Mouse (Mus musculus) v-Abl transformed pro-B cells (cell line): ENCODE data around the gene Mvb12a.
"Not testable (repeated sequence)": the region's sequence is repeated elsewhere in the genome, so short reads cannot be mapped to it uniquely, and the experiment has no call there.

ENCODE experiments used
- in situ Hi-C, 2 experiments: fragments of 400-800 bp; cut with MboI; formaldehyde crosslinking; loops; one replicate each; pipeline ENCODE4 v1.15.1; 2025; ENCODE audit not compliant: unreplicated experiment in 2 of 2

The Mvb12a gene

GRCm38 (mm10) chr8:71526272-71526671 is 16.4 kb upstream of the Mvb12a start:
- in situ Hi-C loops: no loop called here

- in situ Hi-C loops: no loop called here
Observed at GRCm38 (mm10) chr8:71527162-71527870, 15.4 kb upstream of the Mvb12a start.

GRCm38 (mm10) chr8:71528362-71529073 is 14.2 kb upstream of the Mvb12a start:
- in situ Hi-C loops: no loop called here

- in situ Hi-C loops: not testable (repeated sequence)
Observed at GRCm38 (mm10) chr8:71530735-71531467, 11.8 kb upstream of the Mvb12a start.

GRCm38 (mm10) chr8:71534263-71534810 is 8.4 kb upstream of the Mvb12a start:
- in situ Hi-C loops: no loop called here

GRCm38 (mm10) chr8:71535663-71536062 is 7.1 kb upstream of the Mvb12a start:
- in situ Hi-C loops: no loop called here

- in situ Hi-C loops: no loop called here
Observed at GRCm38 (mm10) chr8:71537028-71537867, 5.5 kb upstream of the Mvb12a start, which contains the start of gene Bst2. Bst2 (minus strand) TSS chr8:71537456.

- in situ Hi-C loops: no loop called here
Observed at GRCm38 (mm10) chr8:71543755-71544154, 1.0 kb downstream of the Mvb12a start.

GRCm38 (mm10) chr8:71545053-71545452 is 2.3 kb downstream of the Mvb12a start:
- in situ Hi-C loops: no loop called here

GRCm38 (mm10) chr8:71547590-71547989 is 4.9 kb downstream of the Mvb12a start:
- in situ Hi-C loops: no loop called here

- in situ Hi-C loops: loop anchor here in 1 of 2 experiments (10.0 kb wide), 1 partner anchor 184 kb away; no protein-coding TSS in a partner anchor
Observed at GRCm38 (mm10) chr8:71550754-71551153, 8.0 kb downstream of the Mvb12a start.

- in situ Hi-C loops: loop anchor here in 1 of 2 experiments (10.0 kb wide), 1 partner anchor 182 kb away; no protein-coding TSS in a partner anchor
Observed at GRCm38 (mm10) chr8:71552770-71553169, 10.0 kb downstream of the Mvb12a start.

- in situ Hi-C loops: loop anchor here in 1 of 2 experiments (10.0 kb wide), 1 partner anchor 181 kb away; no protein-coding TSS in a partner anchor
Observed at GRCm38 (mm10) chr8:71554001-71554400, 11.3 kb downstream of the Mvb12a start.

GRCm38 (mm10) chr8:71554644-71555043 is 11.9 kb downstream of the Mvb12a start:
- in situ Hi-C loops: loop anchor here in 1 of 2 experiments (10.0 kb wide), 1 partner anchor 180 kb away; no protein-coding TSS in a partner anchor

- in situ Hi-C loops: loop anchor here in 1 of 2 experiments (10.0 kb wide), 1 partner anchor 176 kb away; no protein-coding TSS in a partner anchor
Observed at GRCm38 (mm10) chr8:71558071-71558957, 15.6 kb downstream of the Mvb12a start, which contains the start of gene Tmem221. Tmem221 (minus strand) TSS chr8:71558871.

- in situ Hi-C loops: loop anchor here in 1 of 2 experiments (10.0 kb wide), 1 partner anchor 176 kb away; no protein-coding TSS in a partner anchor
Observed at GRCm38 (mm10) chr8:71558958-71559690, 16.4 kb downstream of the Mvb12a start.

GRCm38 (mm10) chr8:71560071-71560470 is 17.3 kb downstream of the Mvb12a start:
- in situ Hi-C loops: loop anchor here (5.0 kb wide), 3 partner anchors 37 to 102 kb away; partner anchors contain the start of gene Fam129c (in 2 of the 2)

GRCm38 (mm10) chr8:71560765-71561164 is 18.0 kb downstream of the Mvb12a start:
- in situ Hi-C loops: loop anchor here (5.0 kb wide), 3 partner anchors 37 to 102 kb away; partner anchors contain the start of gene Fam129c (in 2 of the 2)
